Mouse (Mus musculus) NIH3T3 (cell line): ENCODE data around the gene Unk.

ENCODE experiments used
- DNase-seq: peaks from one replicate; pipeline ENCODE4 v3.0.0-alpha.2; 2012; ENCODE audit warnings: low read depth

Gene Unk

DNA sequence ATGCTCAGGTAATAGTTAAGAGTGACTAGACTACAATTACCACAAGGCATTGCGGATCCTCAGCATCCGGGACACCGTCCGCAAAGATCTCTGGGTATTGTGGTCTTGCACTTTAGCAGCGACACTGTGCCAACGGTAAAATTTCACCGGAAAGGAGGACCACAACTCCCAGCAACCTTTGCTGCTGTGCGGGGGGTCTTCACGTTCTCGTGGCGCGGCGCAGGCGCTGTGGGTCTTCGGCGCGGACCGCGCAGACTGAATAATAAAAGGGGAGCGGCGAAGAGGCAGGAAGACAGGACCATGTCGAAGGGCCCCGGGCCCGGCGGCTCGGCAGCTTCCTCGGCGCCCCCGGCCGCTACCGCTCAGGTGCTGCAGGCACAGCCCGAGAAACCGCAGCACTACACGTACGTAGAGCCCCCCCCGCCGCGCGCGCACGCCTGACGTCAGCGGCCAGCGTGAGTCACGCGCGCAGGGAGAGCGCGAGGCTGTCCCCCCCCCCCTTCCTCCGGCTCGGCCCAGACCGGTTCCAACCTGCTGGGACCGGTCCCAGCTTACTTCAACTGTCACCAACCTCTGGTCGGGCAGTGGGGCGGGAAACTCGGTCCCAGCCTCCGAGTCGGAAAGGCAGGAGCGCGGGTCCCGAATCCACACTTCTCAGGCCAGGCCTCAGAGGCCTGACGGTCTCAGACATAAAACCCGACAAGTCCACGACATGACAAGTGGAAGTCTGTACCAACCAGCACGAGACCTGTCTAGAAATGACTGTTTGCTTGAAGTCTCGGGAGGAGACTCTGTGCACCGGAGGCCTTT is at the start of gene Unk:
Gene Unk, plus strand, starts transcription at position 235 of the 810 bp plus-strand sequence.
- peak; percentile 99 for DNase-seq

DNA sequence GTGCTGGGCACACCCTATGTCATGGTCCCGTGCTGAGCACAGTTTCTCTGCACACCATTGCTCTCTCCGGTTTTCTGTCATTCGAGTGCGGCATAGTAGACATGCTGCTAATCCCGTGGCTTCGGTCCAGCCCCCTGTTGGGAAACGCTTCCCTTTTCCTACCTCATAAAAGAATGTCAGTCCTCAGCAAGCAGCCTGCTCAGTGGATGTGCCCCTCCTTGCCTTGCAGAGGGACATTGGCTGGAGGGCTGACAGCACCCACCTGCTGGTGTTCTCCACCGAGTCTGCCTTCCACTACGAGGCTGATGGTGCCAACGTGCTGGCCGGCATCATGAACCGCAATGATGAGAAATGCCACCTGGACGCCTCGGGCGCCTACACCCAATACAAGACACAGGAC is 47.6 kb upstream of the Unk start:
- no peak for DNase-seq

DNA sequence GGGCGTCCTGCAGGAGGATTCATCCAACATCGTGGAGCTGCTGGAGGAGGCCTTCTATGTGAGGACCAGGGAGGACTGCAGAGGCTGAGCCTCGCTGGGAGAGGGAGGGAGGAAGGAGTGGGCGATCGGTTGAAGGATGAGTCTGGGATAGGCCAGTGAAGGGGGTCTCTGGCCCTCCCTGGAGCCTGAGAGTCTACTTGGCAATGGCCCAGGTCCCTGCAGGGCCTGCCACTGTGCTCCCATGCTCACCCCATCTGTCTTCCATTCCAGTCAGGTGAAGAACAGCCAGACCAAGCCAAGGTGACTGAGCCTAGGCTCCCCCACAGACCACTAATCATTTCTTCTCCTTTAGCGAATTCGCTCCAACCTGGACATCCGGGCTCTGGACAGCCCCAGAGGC is 46.8 kb upstream of the Unk start:
- DNase-seq, result no peak

DNA sequence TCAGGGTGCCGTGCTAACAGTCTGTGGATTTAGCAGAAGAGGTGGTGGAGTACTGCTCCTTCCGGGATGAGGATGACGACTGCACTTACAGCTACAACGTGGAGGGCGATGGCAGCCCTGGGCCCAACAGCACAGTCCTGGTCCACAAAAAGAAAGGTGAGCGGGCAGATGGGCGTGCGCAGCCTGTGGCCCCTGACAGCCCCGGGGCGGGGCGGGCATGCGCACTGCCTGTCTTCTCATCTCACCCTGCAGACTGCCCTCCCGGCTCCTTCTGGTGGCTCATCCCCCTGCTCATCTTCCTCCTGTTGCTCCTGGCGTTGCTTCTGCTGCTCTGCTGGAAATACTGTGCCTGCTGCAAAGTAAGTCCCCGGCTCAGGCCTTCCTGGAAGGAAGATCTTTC is 40.4 kb upstream of the Unk start:
- DNase-seq, result no peak

DNA sequence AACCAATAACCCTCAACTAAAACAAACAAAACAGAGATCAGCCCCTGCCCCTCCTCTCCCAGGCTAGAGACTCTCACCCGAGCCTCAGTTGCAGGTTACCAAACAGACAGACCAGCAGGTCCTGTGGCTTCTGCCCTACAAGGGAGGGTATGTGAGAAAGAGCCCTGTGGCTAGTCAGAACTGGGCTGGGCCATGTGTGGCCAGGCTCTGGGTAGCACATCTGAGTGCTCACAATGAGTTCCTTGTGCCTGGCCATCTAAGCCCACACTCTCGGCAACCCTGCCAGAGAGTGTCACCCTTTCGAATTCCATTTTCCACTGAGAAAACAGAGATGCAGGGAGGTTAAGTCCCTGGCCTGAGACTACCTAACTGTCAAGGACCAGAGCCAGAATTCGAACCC is 38.0 kb upstream of the Unk start:
- no peak for DNase-seq

DNA sequence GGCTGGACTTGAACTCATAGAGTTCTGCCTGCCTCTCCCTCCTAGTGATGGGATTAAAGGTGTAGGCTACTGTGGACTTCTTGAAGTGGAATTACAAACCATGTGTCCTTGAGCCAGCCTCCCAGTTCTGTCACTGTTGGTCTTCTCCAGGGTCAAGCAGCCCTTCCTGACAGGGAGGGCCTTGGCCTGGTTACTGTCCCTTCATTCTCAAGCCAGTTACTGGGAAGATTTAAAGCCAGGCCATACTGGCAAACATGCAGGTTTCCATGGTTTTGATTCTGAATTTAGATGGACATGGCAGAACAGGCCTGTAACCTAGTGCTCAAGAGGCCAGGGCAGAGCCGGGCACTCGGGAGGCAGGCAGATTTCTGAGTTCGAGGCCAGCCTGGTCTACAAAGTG is 34.9 kb upstream of the Unk start:
- DNase-seq, result no peak

DNA sequence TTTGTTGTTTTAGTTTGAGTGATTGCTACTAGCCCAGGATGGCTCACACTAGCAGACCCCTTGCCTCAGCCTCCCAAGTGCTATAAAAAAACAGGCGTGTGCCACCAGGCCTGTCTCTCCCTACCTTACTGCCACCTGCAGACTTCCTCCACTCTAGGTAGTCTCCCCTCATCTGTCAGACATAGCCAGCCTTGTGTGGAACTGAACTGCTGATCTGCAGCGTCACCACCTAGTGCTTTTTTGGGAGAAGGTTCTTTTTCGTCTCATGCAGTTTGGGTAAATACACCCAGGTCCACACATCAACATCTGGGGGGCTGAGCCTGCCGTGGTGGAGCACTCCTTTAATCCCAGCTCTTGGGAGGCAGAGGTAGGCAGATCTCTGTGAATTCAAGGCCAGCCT is 33.1 kb upstream of the Unk start:
- DNase-seq, result peak; percentile 63

DNA sequence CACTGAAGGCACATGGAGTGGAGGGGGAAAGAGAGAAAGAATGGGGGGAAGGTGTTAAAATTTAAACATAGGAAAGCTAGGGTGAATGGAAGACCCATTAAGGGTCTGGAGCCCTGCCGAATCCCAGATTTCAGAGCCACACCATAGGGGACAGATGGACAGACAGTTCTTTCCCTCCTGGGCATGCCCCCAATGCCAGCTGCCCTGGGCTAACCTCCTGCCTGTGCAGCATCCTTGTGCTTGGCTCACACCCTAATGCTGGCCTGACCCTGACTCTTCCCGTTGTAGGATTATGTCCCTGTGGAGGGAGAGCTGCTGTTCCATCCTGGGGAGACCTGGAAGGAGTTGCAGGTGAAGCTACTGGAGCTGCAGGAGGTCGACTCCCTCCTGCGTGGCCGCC is 32.5 kb upstream of the Unk start:
- no peak for DNase-seq

DNA sequence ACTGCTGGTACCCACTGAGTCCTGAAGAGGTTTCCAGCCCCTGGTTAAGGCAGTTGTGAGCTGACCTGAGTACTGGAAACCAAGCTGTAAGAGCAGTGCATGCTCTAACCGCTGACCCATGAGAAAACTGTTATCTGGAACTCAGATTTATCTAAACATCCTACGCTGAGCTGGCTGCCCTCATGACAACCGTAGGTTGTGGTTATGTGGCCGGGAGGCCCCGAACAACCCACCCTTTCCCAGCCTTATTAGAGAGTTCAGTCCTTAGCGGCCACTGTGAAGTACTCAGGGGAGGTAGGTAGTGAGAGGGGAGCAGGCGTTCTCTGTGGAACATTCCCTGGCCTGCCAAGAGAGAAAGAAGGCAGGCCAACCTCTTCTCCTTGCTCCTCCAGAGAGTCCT is 31.1 kb upstream of the Unk start:
- no peak for DNase-seq

DNA sequence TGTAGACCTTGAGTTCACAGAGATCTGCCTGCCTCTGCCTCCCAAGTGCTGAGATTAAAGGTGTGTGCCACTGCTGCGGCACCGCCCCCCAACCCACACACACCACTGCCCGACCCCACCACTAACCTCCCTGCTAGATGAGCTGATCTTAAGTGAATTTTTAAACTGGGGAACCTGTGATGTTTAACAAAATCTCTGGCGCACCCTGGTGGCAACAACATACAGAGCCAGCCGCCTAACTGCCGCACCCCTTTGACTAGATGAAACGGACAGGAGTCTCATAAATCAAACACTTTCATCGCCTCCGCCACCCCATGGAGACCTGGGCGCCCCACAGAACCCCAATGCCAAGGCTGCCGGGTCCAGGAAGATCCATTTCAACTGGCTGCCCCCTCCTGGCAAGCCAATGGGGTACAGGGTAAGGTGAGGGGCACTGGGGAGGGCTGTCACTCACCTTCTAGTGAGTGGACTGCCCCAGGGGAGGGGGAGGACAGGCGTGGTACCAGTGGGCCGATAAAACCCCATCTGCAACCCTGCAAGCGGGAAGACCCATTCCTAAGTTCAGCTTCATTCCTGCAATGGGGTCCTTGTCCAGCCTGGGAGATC is 30.5 kb upstream of the Unk start:
- peak; percentile 38 for DNase-seq

DNA sequence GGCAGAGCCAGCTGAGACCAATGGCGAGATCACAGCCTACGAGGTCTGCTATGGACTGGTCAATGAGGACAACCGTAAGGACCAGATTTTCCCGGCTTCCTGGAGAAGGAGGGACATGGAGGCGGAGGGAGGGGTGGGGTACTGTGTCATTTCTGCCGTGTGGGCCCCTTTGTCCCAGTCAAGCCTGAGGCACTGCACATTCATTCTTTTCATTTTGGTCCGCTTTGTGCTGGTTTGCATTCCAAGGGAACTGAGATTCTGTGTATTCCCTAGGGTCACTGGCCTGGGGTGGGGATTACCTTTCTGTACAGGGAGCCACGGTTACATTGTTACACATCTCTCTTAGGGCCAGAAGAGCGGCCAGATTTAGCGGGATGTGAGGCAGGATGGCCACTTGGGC is 29.5 kb upstream of the Unk start:
- DNase-seq, result peak; percentile 43

DNA sequence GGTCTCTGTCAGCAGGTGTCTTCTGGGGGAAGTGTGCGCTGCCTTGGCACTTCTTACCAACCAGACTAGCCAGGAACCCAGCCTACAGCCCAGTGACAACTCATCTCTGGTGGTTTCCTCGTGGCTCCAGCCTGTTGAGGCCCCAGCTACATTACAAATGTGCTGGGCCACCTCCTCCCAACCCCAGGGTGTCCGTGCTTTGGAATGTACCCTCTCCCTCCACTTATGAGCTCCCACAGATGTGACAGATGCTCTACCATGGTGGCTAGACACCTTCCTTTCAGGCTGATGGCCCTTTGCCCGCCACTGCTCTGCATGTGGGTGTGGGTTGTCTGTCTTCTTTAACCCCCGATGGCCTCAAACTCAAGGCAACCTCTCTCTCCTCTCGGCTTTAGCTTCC is 28.4 kb upstream of the Unk start:
- DNase-seq, result no peak

DNA sequence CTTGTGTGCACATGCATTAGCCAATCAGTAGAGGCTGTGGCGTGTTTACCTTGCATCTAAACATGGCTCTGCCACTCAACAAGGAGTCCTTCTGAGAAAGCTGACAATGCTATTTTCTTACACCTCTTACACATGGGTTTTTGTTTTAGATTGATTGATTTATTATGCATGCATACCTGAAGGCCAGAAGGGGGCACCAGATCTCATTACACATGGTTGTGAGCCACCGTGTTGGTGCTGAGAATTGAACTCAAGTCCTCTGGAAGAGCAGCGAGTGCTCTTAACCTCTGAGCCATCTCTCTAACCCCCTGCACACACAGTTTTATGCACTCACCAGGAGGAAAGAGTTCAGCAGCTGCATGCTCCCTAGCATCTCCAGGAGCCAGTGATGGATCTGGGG is 27.2 kb upstream of the Unk start:
- DNase-seq, result no peak

DNA sequence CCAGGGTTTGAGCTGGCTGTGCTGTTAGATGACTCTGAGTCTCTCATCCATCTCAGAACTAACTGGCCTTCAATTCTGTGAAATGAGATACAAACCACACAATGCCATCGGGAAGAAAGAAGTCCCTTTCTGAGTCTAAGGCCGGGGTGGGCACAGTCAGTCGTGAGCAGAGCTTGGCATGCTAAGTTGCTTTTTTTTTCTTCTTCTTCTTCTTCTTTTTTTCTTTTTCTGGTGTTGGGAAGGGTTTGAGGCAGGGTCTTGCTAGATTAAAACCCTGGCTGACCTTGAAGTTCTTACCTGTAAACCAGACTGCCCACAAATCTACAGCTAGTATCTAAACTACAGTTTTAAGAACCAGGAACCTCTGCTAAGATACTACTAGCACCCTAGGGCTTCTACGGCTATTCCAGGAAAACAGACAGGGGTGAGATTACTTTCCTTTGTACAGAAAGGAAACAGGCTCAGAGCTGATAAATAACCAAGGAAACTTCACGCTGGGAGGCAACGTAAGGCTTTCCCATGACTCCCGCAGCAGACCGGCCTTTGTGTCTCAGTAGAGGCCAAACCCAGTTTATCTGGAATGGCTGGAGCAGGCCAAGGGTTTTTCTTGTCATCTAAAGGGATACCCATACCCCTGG is 25.8 kb upstream of the Unk start:
- DNase-seq, result no peak

DNA sequence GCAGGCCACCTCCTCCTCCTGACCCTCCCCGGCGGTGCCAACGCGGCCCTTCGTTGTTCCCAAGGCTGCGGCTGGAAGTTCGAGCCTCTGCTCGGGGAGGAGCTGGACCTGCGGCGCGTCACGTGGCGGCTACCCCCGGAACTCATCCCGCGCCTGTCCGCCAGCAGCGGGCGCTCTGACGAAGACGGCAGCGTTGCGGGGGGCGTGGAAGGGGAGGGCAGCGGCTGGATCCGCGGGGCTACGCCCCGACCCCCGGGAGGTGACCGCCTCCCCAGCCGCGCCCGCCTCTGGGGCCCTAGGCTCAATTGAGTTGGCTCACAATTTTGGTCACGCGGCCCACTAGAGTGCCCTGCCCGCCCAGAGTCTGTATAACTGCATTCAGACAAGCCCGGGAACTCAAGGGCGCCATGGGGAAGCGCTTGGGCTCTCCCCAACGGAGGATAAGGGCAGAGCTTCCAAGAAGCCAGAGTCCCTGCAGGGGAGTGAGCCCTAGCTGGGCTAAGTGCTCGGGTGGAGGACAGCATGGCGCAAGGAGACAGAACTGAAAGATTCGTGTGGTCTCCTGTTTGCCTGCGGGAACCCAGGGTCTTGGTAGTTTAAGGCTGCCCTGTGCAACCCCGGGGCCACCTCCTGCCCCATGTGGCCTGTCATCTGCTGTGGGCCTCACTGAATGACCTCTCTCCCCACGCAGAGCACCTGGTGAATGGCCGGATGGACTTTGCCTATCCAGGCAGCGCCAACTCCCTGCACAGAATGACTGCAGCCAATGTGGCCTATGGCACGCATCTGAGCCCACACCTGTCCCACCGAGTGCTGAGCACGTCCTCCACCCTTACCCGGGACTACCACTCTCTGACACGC is 25.1 kb upstream of the Unk start:
- peak; percentile 90 for DNase-seq

DNA sequence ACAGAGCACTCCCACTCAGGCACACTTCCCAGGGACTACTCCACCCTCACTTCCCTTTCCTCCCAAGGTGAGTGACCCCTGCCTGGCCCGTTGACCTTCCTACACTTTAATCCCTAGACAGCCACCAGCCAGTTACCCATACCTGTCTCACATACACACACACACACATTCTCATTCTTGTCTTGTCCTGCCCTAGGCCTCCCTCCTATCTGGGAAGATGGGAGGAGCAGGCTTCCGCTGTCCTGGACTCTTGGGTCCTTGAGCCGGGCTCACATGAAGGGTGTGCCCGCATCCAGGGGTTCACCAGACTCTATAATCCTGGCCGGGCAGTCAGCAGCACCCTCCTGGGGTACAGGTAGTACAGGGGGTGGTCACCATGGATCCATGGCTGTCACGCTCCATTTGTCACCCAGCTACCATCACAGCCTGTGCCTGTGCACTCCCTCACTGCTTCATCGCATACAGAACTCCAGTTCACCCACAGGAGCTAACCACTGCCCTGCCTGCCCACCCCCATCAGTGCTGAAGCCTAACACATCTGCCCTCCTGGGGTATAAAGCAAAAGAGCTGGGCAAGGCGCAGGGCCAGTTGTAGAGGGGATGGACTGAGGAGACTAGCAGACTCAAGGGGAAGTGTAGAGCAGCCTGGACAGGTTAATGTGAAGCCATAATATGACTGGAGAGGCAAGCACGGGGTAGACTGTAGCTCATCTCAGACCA is 24.3 kb upstream of the Unk start:
- DNase-seq, result no peak

DNA sequence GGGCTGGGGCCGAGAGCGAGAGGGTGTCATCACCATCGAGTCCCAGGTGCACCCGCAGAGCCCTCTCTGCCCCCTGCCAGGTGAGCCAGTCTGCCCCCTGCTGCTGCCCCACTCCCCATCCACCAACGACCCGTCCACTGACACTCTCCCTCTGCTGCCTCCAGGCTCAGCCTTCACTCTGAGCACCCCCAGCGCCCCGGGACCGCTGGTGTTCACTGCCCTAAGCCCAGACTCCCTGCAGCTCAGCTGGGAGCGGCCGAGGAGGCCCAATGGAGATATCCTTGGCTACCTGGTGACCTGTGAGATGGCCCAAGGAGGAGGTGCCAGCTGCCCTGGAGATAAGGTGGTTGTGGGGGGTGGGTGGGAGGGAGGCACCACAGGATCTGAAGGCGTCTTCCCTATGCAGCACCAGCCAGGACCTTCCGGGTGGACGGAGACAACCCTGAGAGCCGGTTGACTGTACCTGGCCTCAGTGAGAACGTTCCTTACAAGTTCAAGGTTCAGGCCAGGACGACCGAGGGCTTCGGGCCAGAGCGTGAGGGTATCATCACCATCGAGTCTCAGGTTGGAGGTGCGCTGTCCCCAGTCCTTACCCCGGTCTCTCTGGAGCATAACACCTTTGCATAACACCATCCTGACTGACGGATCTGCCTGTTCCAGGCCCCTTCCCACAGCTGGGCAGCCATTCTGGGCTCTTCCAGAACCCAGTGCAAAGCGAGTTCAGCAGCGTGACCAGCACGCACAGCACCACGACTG is 22.8 kb upstream of the Unk start:
- DNase-seq, result no peak

DNA sequence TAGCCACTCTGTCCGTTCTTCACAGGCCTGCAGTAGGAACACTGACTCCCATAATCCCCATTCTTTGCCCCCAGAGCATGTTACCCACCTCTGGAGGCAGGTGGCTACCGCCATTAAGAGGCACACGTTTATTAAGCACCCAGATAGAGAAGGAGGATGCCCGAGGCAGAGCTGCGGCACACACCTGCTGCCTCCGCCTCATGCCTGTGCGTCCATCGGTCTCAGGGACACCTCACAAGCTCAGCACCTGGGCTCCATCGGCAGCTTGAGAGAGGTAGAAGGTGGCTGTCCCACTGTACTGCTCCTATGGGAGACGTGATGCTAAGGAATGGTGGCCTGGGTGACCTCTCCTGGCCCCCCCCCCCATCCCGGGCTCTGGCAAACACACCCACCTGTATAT is 21.7 kb upstream of the Unk start:
- DNase-seq, result no peak

DNA sequence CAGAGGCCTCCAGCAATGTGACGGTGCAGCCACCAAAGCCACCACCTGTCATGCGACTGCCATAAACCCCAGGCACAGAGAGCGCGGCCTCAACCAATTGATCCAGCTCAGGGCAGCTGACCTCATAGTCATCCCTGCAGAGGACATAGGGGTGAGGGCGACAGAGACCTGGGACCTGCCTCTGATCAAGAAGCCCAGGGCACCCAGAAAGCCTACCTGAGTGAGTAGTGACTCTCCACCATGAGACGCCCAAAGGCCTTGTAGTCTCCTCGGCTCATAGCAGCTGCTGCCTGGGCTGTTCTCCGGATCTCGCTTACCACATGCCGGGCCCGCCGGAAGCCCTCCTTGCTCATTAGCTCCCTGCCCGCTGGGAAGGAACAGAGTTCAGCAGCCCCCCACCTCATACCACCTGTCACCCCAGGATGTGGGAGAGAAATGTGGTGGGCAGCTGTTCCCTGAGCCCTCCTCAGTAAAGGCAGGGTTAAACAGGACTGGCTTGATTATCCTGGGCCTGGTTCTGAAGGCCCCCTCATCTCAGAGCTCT is 21.2 kb upstream of the Unk start:
- no peak for DNase-seq

DNA sequence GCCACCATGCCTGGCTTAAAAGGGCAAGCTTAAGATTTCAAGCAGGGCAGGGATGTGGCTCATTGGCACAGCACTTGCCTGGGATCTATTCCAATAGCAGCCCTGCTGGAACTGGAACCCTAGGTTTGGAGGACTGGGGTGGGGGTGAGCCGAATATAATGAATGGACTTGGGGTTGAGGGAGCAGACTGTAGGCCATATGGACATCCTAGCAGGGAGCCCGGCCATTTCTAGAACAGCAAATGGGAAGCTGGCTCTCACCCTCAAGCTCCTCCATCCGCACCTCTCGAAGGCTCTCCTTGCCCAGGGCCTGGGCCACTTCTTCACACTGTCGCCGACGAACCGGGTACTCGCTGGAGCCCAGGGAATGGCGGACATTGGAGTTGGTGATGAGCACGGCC is 20.5 kb upstream of the Unk start:
- DNase-seq, result no peak

DNA sequence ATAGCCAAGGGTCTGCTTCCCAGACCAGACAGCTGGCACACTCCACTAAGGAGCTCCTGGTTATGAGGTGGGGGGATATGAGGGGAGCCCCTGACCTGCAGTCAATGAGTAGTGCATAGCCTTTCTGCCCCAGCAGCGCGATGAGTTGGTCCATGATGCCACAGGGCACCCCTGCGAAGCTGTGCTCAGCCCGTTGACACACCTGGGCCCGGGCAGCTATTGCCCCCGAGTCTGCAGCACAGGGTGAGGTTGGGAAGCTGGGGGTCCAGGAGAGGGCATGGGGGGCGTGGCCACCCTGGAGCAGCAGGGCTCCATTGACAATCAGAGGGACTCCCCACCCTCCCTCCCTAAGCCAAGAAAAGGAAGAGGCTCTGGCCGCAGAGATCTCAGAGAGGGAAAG is 20.0 kb upstream of the Unk start:
- DNase-seq, result no peak
